Mouse (Mus musculus) spleen, adult 2 months (tissue): ENCODE measurements around the gene B3galt5. TPM values are rescaled to one million over a fixed set of nuclear protein-coding genes. Genes with fewer than 3 reads are reported as not detected.

Experiments used
- DNase-seq, 2 experiments: peaks; one replicate each; pipeline versions ENCODE4 v3.0.0 to v3.0.0-alpha.2; 2012 to 2021; ENCODE audit warnings: low spot score in 2 of 2, low read depth in 1 of 2
- H3K27ac ChIP-seq: fragments of 200-500 bp; 2 replicates; pipeline ENCODE4 v1.5.1; 2012; ENCODE audit warnings: low read length, inconsistent platforms; ENCODE audit not compliant: insufficient read depth
- H3K27me3 ChIP-seq: fragments of 200-500 bp; 2 replicates; pipeline ENCODE4 v1.6.1; 2012; ENCODE audit warnings: mild to moderate bottlenecking, moderate library complexity, low read length, inconsistent platforms; ENCODE audit not compliant: control insufficient read depth, insufficient read depth
- H3K36me3 ChIP-seq: fragments of 200-500 bp; 2 replicates; pipeline ENCODE4 v1.6.1; 2012; ENCODE audit warnings: mild to moderate bottlenecking, low read length, inconsistent platforms; ENCODE audit not compliant: control insufficient read depth, insufficient read depth
- H3K4me1 ChIP-seq: fragments of 200-500 bp; 2 replicates; pipeline ENCODE4 v1.6.1; 2011; ENCODE audit warnings: inconsistent platforms; ENCODE audit not compliant: control insufficient read depth, insufficient read depth, insufficient read length
- H3K4me3 ChIP-seq: fragments of 200-500 bp; 2 replicates; pipeline ENCODE4 v1.5.1; 2011; ENCODE audit warnings: mild to moderate bottlenecking, inconsistent platforms; ENCODE audit not compliant: insufficient read depth, insufficient read length; ENCODE audit errors: extremely low read depth
- CTCF ChIP-seq: fragments of 200-500 bp; IDR thresholded peaks from 2 replicates; pipeline ENCODE4 v1.5.1; 2011; ENCODE audit warnings: mild to moderate bottlenecking, inconsistent platforms; ENCODE audit not compliant: insufficient read depth, insufficient read length, insufficient replicate concordance; ENCODE audit errors: extremely low read depth
- POLR2A ChIP-seq: fragments of 200-500 bp; IDR thresholded peaks from 2 replicates; pipeline ENCODE4 v1.6.1; 2011; ENCODE audit warnings: low read depth, low read length, inconsistent platforms
- WGBS: fragments of 180-500 bp; shearing (Covaris S2); methylation state at CpG from one replicate; pipeline ENCODE4 v1.1.7; 2018; 5-methylcytosine and 5-hydroxymethylcytosine counted together
- polyA plus RNA-seq: library from polyadenylated mRNA; depleted of rRNA; stranded (reverse); fragments of >200 nt; gene quantifications from 2 replicates; pipeline ENCODE4 v1.2.3, GENCODE M21; 2012

B3galt5 gene
- polyA plus RNA-seq, 1 experiment: 0.13 TPM

GRCm38 (mm10) chr16:96209789-96210188 lies 25.8 kb upstream of the B3galt5 start:
- TF ChIP-seq POLR2A: no peak
- no peak for TF ChIP-seq CTCF
- no peak overlapping the region for H3K4me3 ChIP-seq
- no peak for DNase-seq
- H3K27ac ChIP-seq: no peak overlapping the region
- H3K36me3 ChIP-seq: no peaks in the 10 kb centered on the region
- WGBS: 91% methylated on average over 10 of the region's 10 CpGs
- H3K4me1 ChIP-seq: peaks cover 7% of the 10 kb centered on the region; the same call in 1 of the 2 replicates
- no peaks in the 10 kb centered on the region for H3K27me3 ChIP-seq

GRCm38 (mm10) chr16:96210856-96211255 lies 24.7 kb upstream of the B3galt5 start:
- TF ChIP-seq POLR2A (no peak), CTCF (no peak)
- no peak overlapping the region for H3K4me3 ChIP-seq

GRCm38 (mm10) chr16:96213027-96213426 lies 22.6 kb upstream of the B3galt5 start:
- Histone ChIP-seq H3K36me3 (no peaks in the 10 kb centered on the region), H3K27me3 (no peaks in the 10 kb centered on the region), H3K27ac (no peak overlapping the region), H3K4me1 (peaks cover 7% of the 10 kb centered on the region; the same call in 1 of the 2 replicates), H3K4me3 (no peak overlapping the region)
- TF ChIP-seq POLR2A (no peak), CTCF (no peak)
- WGBS: 89% methylated on average over 4 of the region's 4 CpGs
- no peak for DNase-seq

More at GRCm38 (mm10) chr16:96210856-96211255, 24.7 kb upstream of the B3galt5 start:
- 64% methylated on average over 7 of the region's 7 CpGs for WGBS
- peak in 1 of 2 experiments; percentile 9 for DNase-seq
- H3K4me1 ChIP-seq: peaks cover 7% of the 10 kb centered on the region; the same call in 1 of the 2 replicates
- no peaks in the 10 kb centered on the region for H3K27me3 ChIP-seq
- H3K36me3 ChIP-seq: no peaks in the 10 kb centered on the region
- H3K27ac ChIP-seq: no peak overlapping the region

- Histone ChIP-seq H3K27me3 (no peaks in the 10 kb centered on the region), H3K36me3 (no peaks in the 10 kb centered on the region), H3K4me1 (no peaks in the 10 kb centered on the region), H3K4me3 (no peak overlapping the region), H3K27ac (no peak overlapping the region)
- no peak for DNase-seq
- 12% methylated on average over 5 of the region's 5 CpGs for WGBS
- TF ChIP-seq POLR2A (no peak), CTCF (no peak)
Measured at GRCm38 (mm10) chr16:96221491-96221890, 14.1 kb upstream of the B3galt5 start.

GRCm38 (mm10) chr16:96221959-96222358 lies 13.6 kb upstream of the B3galt5 start:
- TF ChIP-seq POLR2A (no peak), CTCF (no peak)

GRCm38 (mm10) chr16:96222452-96222851 lies 13.1 kb upstream of the B3galt5 start:
- H3K27ac ChIP-seq: no peak overlapping the region
- DNase-seq: no peak
- WGBS: 74% methylated on average over 1 of the region's 1 CpGs
- TF ChIP-seq CTCF: no peak
- no peak for TF ChIP-seq POLR2A
- no peaks in the 10 kb centered on the region for H3K27me3 ChIP-seq
- H3K4me3 ChIP-seq: no peak overlapping the region
- no peaks in the 10 kb centered on the region for H3K4me1 ChIP-seq
- H3K36me3 ChIP-seq: no peaks in the 10 kb centered on the region

More at GRCm38 (mm10) chr16:96221959-96222358, 13.6 kb upstream of the B3galt5 start:
- Histone ChIP-seq H3K4me3 (no peak overlapping the region), H3K27me3 (no peaks in the 10 kb centered on the region), H3K4me1 (no peaks in the 10 kb centered on the region), H3K36me3 (no peaks in the 10 kb centered on the region), H3K27ac (0 out of 2 replicates have a peak overlapping the region, but pooled peaks have one; percentile 0)
- DNase-seq: no peak
- 74% methylated on average over 3 of the region's 3 CpGs for whole genome bisulfite sequencing

GRCm38 (mm10) chr16:96228438-96228837 lies 7.2 kb upstream of the B3galt5 start:
- Histone ChIP-seq H3K27me3 (no peaks in the 10 kb centered on the region), H3K4me3 (no peak overlapping the region), H3K36me3 (no peaks in the 10 kb centered on the region), H3K4me1 (no peaks in the 10 kb centered on the region), H3K27ac (no peak overlapping the region)
- no peak for DNase-seq
- TF ChIP-seq POLR2A (no peak), CTCF (no peak)
- WGBS: 45% methylated on average over 13 of the region's 13 CpGs
